Mouse (Mus musculus) right cerebral cortex, postnatal 25 days (tissue): ENCODE measurements around the gene Olfr1505.

ENCODE experiments used
- DNase-seq: peaks from one replicate; pipeline ENCODE4 v3.0.0; 2022

Olfr1505 gene

GRCm38 (mm10) chr19:13913230-13913629 is at the start of gene Olfr1505:
Gene Olfr1505 (plus strand): TSS chr19:13913530.
- no peak for DNase-seq

DNA sequence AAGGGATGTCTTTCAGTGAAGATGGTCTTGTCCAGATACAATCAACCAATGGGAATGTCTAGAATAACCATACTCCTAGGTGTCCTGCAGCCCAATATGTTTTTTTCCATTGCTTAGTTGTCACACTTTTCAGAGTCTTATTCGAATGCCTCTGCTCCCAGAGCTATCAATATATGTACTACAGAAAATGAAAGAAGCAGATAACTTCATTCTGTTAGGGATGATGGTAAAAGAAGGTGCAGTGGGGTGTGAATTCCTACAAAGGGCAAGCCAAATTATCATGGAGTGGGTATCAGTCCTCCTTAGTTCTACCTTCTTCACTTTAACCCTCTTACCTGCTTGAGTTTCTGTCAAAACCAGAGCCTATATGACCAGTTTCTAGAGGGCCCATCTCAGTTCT is 15.5 kb upstream of the Olfr1505 start, which contains the start of gene Olfr1504:
Gene Olfr1504, minus strand, starts transcription at position 101 of the 400 bp plus-strand sequence.
- DNase-seq, result no peak
